Mouse (Mus musculus): Measurements from ENCODE around the gene Prkacb. TPM values are rescaled to one million over a fixed set of nuclear protein-coding genes. Genes with fewer than 3 reads are reported as not detected.
"Not testable (repeated sequence)": the region's sequence is repeated elsewhere in the genome, so short reads cannot be mapped to it uniquely, and the experiment has no call there.

Gene Prkacb
- total RNA-seq, 1 experiment: 19.1 TPM

DNA sequence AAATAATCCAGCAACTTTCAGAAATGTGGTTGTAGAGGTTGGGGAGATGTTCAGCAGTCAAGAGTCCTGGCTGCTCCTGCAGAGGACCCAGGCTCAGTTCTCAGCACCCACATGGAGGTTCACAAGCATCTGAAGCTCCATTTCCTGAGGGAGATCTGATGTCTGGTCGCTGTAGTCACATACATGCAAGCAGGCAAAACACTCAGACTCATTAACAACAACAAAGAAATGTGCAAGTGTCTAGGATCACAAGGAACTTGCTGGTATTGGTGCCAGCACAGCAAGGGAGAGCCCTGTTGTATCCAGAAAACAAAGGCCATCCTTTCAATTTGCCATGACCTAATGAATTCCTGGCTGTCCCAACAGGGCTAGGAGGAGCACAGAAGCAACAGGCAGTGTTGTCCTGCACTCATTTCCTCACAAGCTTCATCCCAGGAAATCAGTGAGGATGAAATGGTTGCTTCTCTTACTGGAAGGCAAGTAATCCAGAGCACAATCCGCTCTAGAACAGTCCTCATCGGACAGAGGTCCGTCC lies 46.7 kb downstream of the Prkacb start:
- Histone ChIP-seq H3K36me3 (ENCODE audit: control insufficient read depth, insufficient read depth, low read length, poor library complexity, severe bottlenecking) (no peaks in the 10 kb centered on the region; the same call in 1 of the 2 replicates), H3K4me1 (ENCODE audit: control insufficient read depth in 2 of 2, insufficient read depth in 2 of 2, low read length in 2 of 2, poor library complexity in 1 of 2) (peaks cover 9 to 15% of the 10 kb centered on the region in 2 experiments; a peak in 3 of 4 replicates), H3K9me3 (ENCODE audit: control insufficient read depth, insufficient read depth, low read depth, low read length) (no peaks in the 10 kb centered on the region), H3K9ac (ENCODE audit: insufficient read depth, low read depth, low read length, poor library complexity, severe bottlenecking) (no peak overlapping the region), H3K27ac (ENCODE audit: insufficient read depth, low read depth, low read length, poor library complexity, severe bottlenecking) (no peak overlapping the region), H3K4me3 (ENCODE audit: insufficient read depth in 1 of 2, low read depth in 1 of 2, low read length in 2 of 2, poor library complexity in 1 of 2, severe bottlenecking in 1 of 2) (no peak overlapping the region)
- no peak for DNase-seq (ENCODE audit: low read depth, low spot score)
- in situ Hi-C loops (cut with MboI; ENCODE audit: low sequenced_read_pairs in 2 of 2, unreplicated experiment in 2 of 2): no loop called here
- TF ChIP-seq CHD2 (IDR thresholded peaks at IDR 0.05; ENCODE audit: low read depth, low read length): no peak
- TF ChIP-seq MAFK (IDR thresholded peaks at IDR 0.05; ENCODE audit: insufficient read depth, low read depth, low read length): no peak
- no peak for TF ChIP-seq ZNF384 (IDR thresholded peaks at IDR 0.05; ENCODE audit: low read depth, low read length)
- TF ChIP-seq ZC3H11A (IDR thresholded peaks at IDR 0.05; ENCODE audit: borderline replicate concordance, low read depth, low read length): no peak
- no peak for TF ChIP-seq HCFC1 (IDR thresholded peaks at IDR 0.05; ENCODE audit: borderline replicate concordance, insufficient read depth, low read length)

DNA sequence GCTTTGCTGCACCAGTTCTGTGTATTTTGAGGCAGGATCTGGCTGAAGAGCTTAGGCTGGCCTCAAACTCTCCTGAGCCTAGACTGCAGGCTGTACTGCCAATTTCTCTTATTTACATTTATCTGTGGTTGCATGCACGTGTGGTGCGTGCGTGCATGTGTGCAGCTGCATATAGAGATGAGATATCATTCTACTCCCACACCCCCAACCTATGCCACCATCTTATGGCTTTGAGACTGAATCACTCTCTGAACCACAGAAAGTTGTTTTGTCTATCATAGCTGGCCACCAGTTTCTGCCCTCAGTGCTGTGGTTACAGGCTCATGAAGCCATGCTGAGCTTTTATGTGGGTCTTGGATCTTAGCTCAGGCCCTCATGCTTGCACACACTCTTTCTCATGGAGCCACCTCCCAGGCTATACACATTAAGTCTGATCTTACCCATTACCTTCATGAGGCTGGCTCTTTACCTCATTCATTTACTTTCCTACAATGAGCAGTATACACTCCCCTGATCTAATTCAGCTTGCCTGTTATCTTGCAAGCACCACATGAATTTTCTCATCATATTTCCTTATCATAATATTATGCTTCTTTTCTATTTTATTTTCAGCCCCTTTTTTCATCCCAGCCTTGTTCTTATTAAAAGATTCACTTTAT lies 47.8 kb downstream of the Prkacb start:
- no peak overlapping the region for H3K4me3 ChIP-seq (ENCODE audit: insufficient read depth in 1 of 2, low read depth in 1 of 2, low read length in 2 of 2, poor library complexity in 1 of 2, severe bottlenecking in 1 of 2)
- no peak overlapping the region for H3K27ac ChIP-seq (ENCODE audit: insufficient read depth, low read depth, low read length, poor library complexity, severe bottlenecking)
- in situ Hi-C loops (cut with MboI; ENCODE audit: low sequenced_read_pairs in 2 of 2, unreplicated experiment in 2 of 2): no loop called here
- H3K4me1 ChIP-seq (ENCODE audit: control insufficient read depth in 2 of 2, insufficient read depth in 2 of 2, low read length in 2 of 2, poor library complexity in 1 of 2): peaks cover 9 to 13% of the 10 kb centered on the region in 2 experiments; a peak in 3 of 4 replicates
- no peaks in the 10 kb centered on the region for H3K9me3 ChIP-seq (ENCODE audit: control insufficient read depth, insufficient read depth, low read depth, low read length)
- no peaks in the 10 kb centered on the region; the same call in 1 of the 2 replicates for H3K36me3 ChIP-seq (ENCODE audit: control insufficient read depth, insufficient read depth, low read length, poor library complexity, severe bottlenecking)
- no peak overlapping the region for H3K9ac ChIP-seq (ENCODE audit: insufficient read depth, low read depth, low read length, poor library complexity, severe bottlenecking)
- DNase-seq (ENCODE audit: low read depth, low spot score): no peak
- no peak for TF ChIP-seq ZNF384 (IDR thresholded peaks at IDR 0.05; ENCODE audit: low read depth, low read length)
- no peak for TF ChIP-seq MAFK (IDR thresholded peaks at IDR 0.05; ENCODE audit: insufficient read depth, low read depth, low read length)
- TF ChIP-seq CHD2 (IDR thresholded peaks at IDR 0.05; ENCODE audit: low read depth, low read length): no peak
- TF ChIP-seq ZC3H11A (IDR thresholded peaks at IDR 0.05; ENCODE audit: borderline replicate concordance, low read depth, low read length): no peak
- no peak for TF ChIP-seq HCFC1 (IDR thresholded peaks at IDR 0.05; ENCODE audit: borderline replicate concordance, insufficient read depth, low read length)

GRCm38 (mm10) chr3:146763054-146763453 lies 49.7 kb downstream of the Prkacb start:
- H3K4me1 ChIP-seq (ENCODE audit: control insufficient read depth in 2 of 2, insufficient read depth in 2 of 2, low read length in 2 of 2, poor library complexity in 1 of 2): peaks cover 0 to 12% of the 10 kb centered on the region in 2 experiments; a peak in 2 of 4 replicates
- DNase-seq (ENCODE audit: low read depth, low spot score); H3K4me3 ChIP-seq (ENCODE audit: insufficient read depth in 1 of 2, low read depth in 1 of 2, low read length in 2 of 2, poor library complexity in 1 of 2, severe bottlenecking in 1 of 2); H3K9me3 ChIP-seq (ENCODE audit: control insufficient read depth, insufficient read depth, low read depth, low read length); H3K36me3 ChIP-seq (ENCODE audit: control insufficient read depth, insufficient read depth, low read length, poor library complexity, severe bottlenecking); in situ Hi-C loops (cut with MboI; ENCODE audit: low sequenced_read_pairs in 2 of 2, unreplicated experiment in 2 of 2); H3K9ac ChIP-seq (ENCODE audit: insufficient read depth, low read depth, low read length, poor library complexity, severe bottlenecking); H3K27ac ChIP-seq (ENCODE audit: insufficient read depth, low read depth, low read length, poor library complexity, severe bottlenecking): not testable (repeated sequence)

DNA sequence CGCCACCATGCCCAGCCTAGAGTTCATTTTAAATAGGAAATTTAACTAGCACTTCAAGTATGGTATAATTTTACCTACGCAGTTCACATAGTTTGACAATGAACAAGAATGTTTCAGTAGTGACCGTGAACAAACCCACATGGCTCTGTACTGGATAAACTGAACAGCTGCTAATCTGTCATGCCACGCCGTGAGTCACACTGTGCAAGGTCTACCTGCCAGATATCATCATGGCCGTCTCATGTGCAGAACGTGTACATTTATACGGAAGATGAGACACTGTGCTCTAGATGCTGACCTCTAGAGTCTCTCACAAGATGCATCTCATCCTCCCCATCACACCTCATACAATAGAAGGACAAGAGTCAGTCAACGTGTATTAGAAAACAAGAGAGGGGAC lies 51.5 kb downstream of the Prkacb start:
- no peak for TF ChIP-seq ZNF384 (IDR thresholded peaks at IDR 0.05; ENCODE audit: low read depth, low read length)
- no peak for TF ChIP-seq MAFK (IDR thresholded peaks at IDR 0.05; ENCODE audit: insufficient read depth, low read depth, low read length)
- TF ChIP-seq HCFC1 (IDR thresholded peaks at IDR 0.05; ENCODE audit: borderline replicate concordance, insufficient read depth, low read length): no peak
- TF ChIP-seq CHD2 (IDR thresholded peaks at IDR 0.05; ENCODE audit: low read depth, low read length): no peak
- TF ChIP-seq ZC3H11A (IDR thresholded peaks at IDR 0.05; ENCODE audit: borderline replicate concordance, low read depth, low read length): no peak
- Histone ChIP-seq H3K27ac (ENCODE audit: insufficient read depth, low read depth, low read length, poor library complexity, severe bottlenecking) (no peak overlapping the region), H3K4me3 (ENCODE audit: insufficient read depth in 1 of 2, low read depth in 1 of 2, low read length in 2 of 2, poor library complexity in 1 of 2, severe bottlenecking in 1 of 2) (no peak overlapping the region), H3K4me1 (ENCODE audit: control insufficient read depth in 2 of 2, insufficient read depth in 2 of 2, low read length in 2 of 2, poor library complexity in 1 of 2) (peaks cover 0 to 6% of the 10 kb centered on the region in 2 experiments; a peak in 2 of 4 replicates), H3K36me3 (ENCODE audit: control insufficient read depth, insufficient read depth, low read length, poor library complexity, severe bottlenecking) (no peaks in the 10 kb centered on the region; the same call in 1 of the 2 replicates), H3K9ac (ENCODE audit: insufficient read depth, low read depth, low read length, poor library complexity, severe bottlenecking) (no peak overlapping the region), H3K9me3 (ENCODE audit: control insufficient read depth, insufficient read depth, low read depth, low read length) (no peaks in the 10 kb centered on the region)
- in situ Hi-C loops (cut with MboI; ENCODE audit: low sequenced_read_pairs in 2 of 2, unreplicated experiment in 2 of 2): no loop called here
- DNase-seq (ENCODE audit: low read depth, low spot score): no peak

All from ES-E14 (cell line).